Mouse (Mus musculus) G1E (cell line): ENCODE measurements at regions not wholly inside any gene's neighbourhood (a gene's known extent, or its start where the extent isn't known, plus 50 kb on each side); places are given as distances from the start of the nearest gene placed in this dataset.
"Not testable (repeated sequence)": the region's sequence is repeated elsewhere in the genome, so short reads cannot be mapped to it uniquely, and the experiment has no call there.

Source experiments
- CTCF ChIP-seq: IDR thresholded peaks from 2 replicates; pipeline ENCODE4 v1.5.1; 2012; ENCODE audit warnings: low read depth, low read length, inconsistent platforms, mixed read lengths
- GATA1 ChIP-seq: IDR thresholded peaks from 2 replicates; pipeline ENCODE4 v1.6.1; 2012; ENCODE audit warnings: borderline replicate concordance, low read length, inconsistent platforms, mixed read lengths
- POLR2AphosphoS5 ChIP-seq: IDR thresholded peaks from 2 replicates; pipeline ENCODE4 v1.6.1; 2012; ENCODE audit warnings: low read depth, low read length, inconsistent platforms; ENCODE audit not compliant: insufficient replicate concordance
- TAL1 ChIP-seq: conservative IDR thresholded peaks from 2 replicates; pipeline ENCODE4 v1.6.1; 2012; ENCODE audit warnings: low read depth, low read length, inconsistent platforms, mixed read lengths

GRCm38 (mm10) chr14:53032498-53032897 lies 536.9 kb upstream of the Olfr1507 start:
- TF ChIP-seq CTCF, GATA1, POLR2AphosphoS5, TAL1: not testable (repeated sequence)
